Mouse (Mus musculus) bone marrow, adult 2 months (tissue): ENCODE data around the gene Wdr54.

Experiments
- CTCF ChIP-seq: fragments of 200-500 bp; IDR thresholded peaks from 2 replicates; pipeline ENCODE4 v1.5.1; 2011; ENCODE audit warnings: low read length, control low read depth; ENCODE audit not compliant: control insufficient read depth, insufficient read depth
- POLR2A ChIP-seq: fragments of 200-500 bp; IDR thresholded peaks from 2 replicates; pipeline ENCODE4 v1.6.1; 2011; ENCODE audit warnings: low read depth, mild to moderate bottlenecking, control low read depth, low read length, borderline replicate concordance; ENCODE audit not compliant: control insufficient read depth

GRCm38 (mm10) chr6:83147280-83147679 is 8.9 kb downstream of the Wdr54 start:
- TF ChIP-seq POLR2A: no peak
- TF ChIP-seq CTCF: no peak
